Mouse (Mus musculus): ENCODE measurements at regions not wholly inside any gene's neighbourhood (a gene's known extent, or its start where the extent isn't known, plus 50 kb on each side); places are given as distances from the start of the nearest gene placed in this dataset.

GRCm38 (mm10) chr9:71364047-71364665, 121.6 kb downstream of the Polr2m start:
- Histone ChIP-seq H3K9me3 (ENCODE audit: control insufficient read depth, low read length) (peaks cover 2% of the 10 kb centered on the region; the same call in 1 of the 2 replicates), H3K9ac (ENCODE audit: low read length) (no peak overlapping the region), H3K4me3 (ENCODE audit: low read depth, low read length) (no peak overlapping the region), H3K4me2 (ENCODE audit: low read depth, low read length, severe bottlenecking) (no peak overlapping the region), H3K36me3 (ENCODE audit: control insufficient read depth, insufficient read depth, low read length) (no peaks in the 10 kb centered on the region), H3K4me1 (replicated peaks; ENCODE audit: control insufficient read depth, insufficient read depth, low read length) (no peaks in the 10 kb centered on the region), H3K27me3 (ENCODE audit: control insufficient read depth, insufficient read depth, low read length) (no peaks in the 10 kb centered on the region), H3K27ac (ENCODE audit: low read depth, low read length) (no peak overlapping the region)
- ATAC-seq (replicated peaks; ENCODE audit: low FRiP score) (no peak), DNase-seq (ENCODE audit: low spot score) (no peak)
- 82% methylated on average over 8 of the region's 8 CpGs for WGBS

- DNase-seq (ENCODE audit: low spot score) (no peak), ATAC-seq (replicated peaks; ENCODE audit: low FRiP score) (no peak)
- Histone ChIP-seq H3K27me3 (ENCODE audit: control insufficient read depth, insufficient read depth, low read length) (no peaks in the 10 kb centered on the region), H3K4me3 (ENCODE audit: low read depth, low read length) (no peak overlapping the region), H3K4me1 (replicated peaks; ENCODE audit: control insufficient read depth, insufficient read depth, low read length) (no peaks in the 10 kb centered on the region), H3K36me3 (ENCODE audit: control insufficient read depth, insufficient read depth, low read length) (no peaks in the 10 kb centered on the region), H3K4me2 (ENCODE audit: low read depth, low read length, severe bottlenecking) (no peak overlapping the region), H3K9me3 (ENCODE audit: control insufficient read depth, low read length) (no peaks in the 10 kb centered on the region; the same call in 1 of the 2 replicates), H3K27ac (ENCODE audit: low read depth, low read length) (no peak overlapping the region), H3K9ac (ENCODE audit: low read length) (no peak overlapping the region)
These were observed 123.3 kb downstream of the Polr2m start for GRCm38 (mm10) chr9:71362401-71362800.

GRCm38 (mm10) chr9:71361961-71362360, 123.8 kb downstream of the Polr2m start:
- no peak overlapping the region for H3K9ac ChIP-seq (ENCODE audit: low read length)
- no peak overlapping the region for H3K4me3 ChIP-seq (ENCODE audit: low read depth, low read length)
- H3K4me2 ChIP-seq (ENCODE audit: low read depth, low read length, severe bottlenecking) = no peak overlapping the region
- H3K27ac ChIP-seq (ENCODE audit: low read depth, low read length) = no peak overlapping the region
- H3K36me3 ChIP-seq (ENCODE audit: control insufficient read depth, insufficient read depth, low read length) = no peaks in the 10 kb centered on the region
- ATAC-seq (replicated peaks; ENCODE audit: low FRiP score) (no peak), DNase-seq (ENCODE audit: low spot score) (no peak)
- H3K27me3 ChIP-seq (ENCODE audit: control insufficient read depth, insufficient read depth, low read length) = no peaks in the 10 kb centered on the region
- WGBS = 83% methylated on average over 5 of the region's 5 CpGs
- H3K4me1 ChIP-seq (replicated peaks; ENCODE audit: control insufficient read depth, insufficient read depth, low read length) = no peaks in the 10 kb centered on the region
- no peaks in the 10 kb centered on the region; the same call in 1 of the 2 replicates for H3K9me3 ChIP-seq (ENCODE audit: control insufficient read depth, low read length)

- 80% methylated on average over 2 of the region's 2 CpGs for WGBS
- Histone ChIP-seq H3K9me3 (ENCODE audit: control insufficient read depth, low read length) (no peaks in the 10 kb centered on the region; the same call in 1 of the 2 replicates), H3K4me1 (replicated peaks; ENCODE audit: control insufficient read depth, insufficient read depth, low read length) (no peaks in the 10 kb centered on the region), H3K27ac (ENCODE audit: low read depth, low read length) (no peak overlapping the region), H3K9ac (ENCODE audit: low read length) (no peak overlapping the region), H3K36me3 (ENCODE audit: control insufficient read depth, insufficient read depth, low read length) (no peaks in the 10 kb centered on the region), H3K27me3 (ENCODE audit: control insufficient read depth, insufficient read depth, low read length) (no peaks in the 10 kb centered on the region), H3K4me3 (ENCODE audit: low read depth, low read length) (no peak overlapping the region), H3K4me2 (ENCODE audit: low read depth, low read length, severe bottlenecking) (no peak overlapping the region)
- DNase-seq (ENCODE audit: low spot score) = no peak
- ATAC-seq (replicated peaks; ENCODE audit: low FRiP score) = no peak
These were observed 124.4 kb downstream of the Polr2m start for GRCm38 (mm10) chr9:71361311-71361710.

- DNase-seq (ENCODE audit: low spot score) = no peak
- 92% methylated on average over 5 of the region's 5 CpGs for WGBS
These were observed 125.1 kb downstream of the Polr2m start for GRCm38 (mm10) chr9:71360676-71361075.

GRCm38 (mm10) chr9:71358961-71359360, 126.8 kb downstream of the Polr2m start:
- Histone ChIP-seq H3K4me3 (ENCODE audit: low read depth, low read length) (no peak overlapping the region), H3K9ac (ENCODE audit: low read length) (no peak overlapping the region), H3K27ac (ENCODE audit: low read depth, low read length) (no peak overlapping the region), H3K36me3 (ENCODE audit: control insufficient read depth, insufficient read depth, low read length) (no peaks in the 10 kb centered on the region), H3K27me3 (ENCODE audit: control insufficient read depth, insufficient read depth, low read length) (no peaks in the 10 kb centered on the region), H3K4me2 (ENCODE audit: low read depth, low read length, severe bottlenecking) (no peak overlapping the region), H3K9me3 (ENCODE audit: control insufficient read depth, low read length) (no peaks in the 10 kb centered on the region; the same call in 1 of the 2 replicates), H3K4me1 (replicated peaks; ENCODE audit: control insufficient read depth, insufficient read depth, low read length) (no peaks in the 10 kb centered on the region)
- WGBS = 29% methylated on average over 4 of the region's 4 CpGs
- DNase-seq (ENCODE audit: low spot score) (no peak), ATAC-seq (replicated peaks; ENCODE audit: low FRiP score) (no peak)

More at GRCm38 (mm10) chr9:71360676-71361075, 125.1 kb downstream of the Polr2m start:
- Histone ChIP-seq H3K4me3 (ENCODE audit: low read depth, low read length) (no peak overlapping the region), H3K4me2 (ENCODE audit: low read depth, low read length, severe bottlenecking) (no peak overlapping the region), H3K9me3 (ENCODE audit: control insufficient read depth, low read length) (no peaks in the 10 kb centered on the region; the same call in 1 of the 2 replicates), H3K4me1 (replicated peaks; ENCODE audit: control insufficient read depth, insufficient read depth, low read length) (no peaks in the 10 kb centered on the region), H3K36me3 (ENCODE audit: control insufficient read depth, insufficient read depth, low read length) (no peaks in the 10 kb centered on the region), H3K9ac (ENCODE audit: low read length) (no peak overlapping the region), H3K27me3 (ENCODE audit: control insufficient read depth, insufficient read depth, low read length) (no peaks in the 10 kb centered on the region), H3K27ac (ENCODE audit: low read depth, low read length) (no peak overlapping the region)
- no peak for ATAC-seq (replicated peaks; ENCODE audit: low FRiP score)

GRCm38 (mm10) chr9:71355721-71356120, 130.0 kb downstream of the Polr2m start:
- Histone ChIP-seq H3K27ac (ENCODE audit: low read depth, low read length) (no peak overlapping the region), H3K4me1 (replicated peaks; ENCODE audit: control insufficient read depth, insufficient read depth, low read length) (no peaks in the 10 kb centered on the region), H3K27me3 (ENCODE audit: control insufficient read depth, insufficient read depth, low read length) (no peaks in the 10 kb centered on the region), H3K4me2 (ENCODE audit: low read depth, low read length, severe bottlenecking) (no peak overlapping the region), H3K36me3 (ENCODE audit: control insufficient read depth, insufficient read depth, low read length) (no peaks in the 10 kb centered on the region), H3K4me3 (ENCODE audit: low read depth, low read length) (no peak overlapping the region), H3K9me3 (ENCODE audit: control insufficient read depth, low read length) (no peaks in the 10 kb centered on the region), H3K9ac (ENCODE audit: low read length) (no peak overlapping the region)
- 61% methylated on average over 5 of the region's 5 CpGs for WGBS
- DNase-seq (ENCODE audit: low spot score) (no peak), ATAC-seq (replicated peaks; ENCODE audit: low FRiP score) (no peak)
